Mouse (Mus musculus): ENCODE measurements at regions not wholly inside any gene's neighbourhood (a gene's known extent, or its start where the extent isn't known, plus 50 kb on each side); places are given as distances from the start of the nearest gene placed in this dataset.

GRCm38 (mm10) chr1:41275642-41276041 is 470.2 kb downstream of the Tmem182 start:
- TF ChIP-seq POLR2A (IDR thresholded peaks at IDR 0.05; ENCODE audit: low read depth, low read length), result no peak
- TF ChIP-seq CTCF (conservative IDR thresholded peaks at IDR 0.05 in 1 of 2, IDR thresholded peaks at IDR 0.05 in 1 of 2; ENCODE audit: low read depth in 2 of 2, low read length in 2 of 2), result no peak
- no peak for TF ChIP-seq EP300 (IDR thresholded peaks at IDR 0.05; ENCODE audit: low read length)
- TF ChIP-seq MAX (IDR thresholded peaks at IDR 0.05; ENCODE audit: low read length), result no peak
- TF ChIP-seq IRF4 (IDR thresholded peaks at IDR 0.05; ENCODE audit: low read depth, low read length), result no peak
- TF ChIP-seq MEF2A (IDR thresholded peaks at IDR 0.05; ENCODE audit: borderline replicate concordance, low read depth, low read length), result no peak
- TF ChIP-seq POLR2AphosphoS2 (IDR thresholded peaks at IDR 0.05; ENCODE audit: low read depth, low read length), result no peak
- TF ChIP-seq NRF1 (IDR thresholded peaks at IDR 0.05; ENCODE audit: low read depth, low read length), result no peak
- no peak for TF ChIP-seq MAZ (IDR thresholded peaks at IDR 0.05; ENCODE audit: low read depth, low read length)
- TF ChIP-seq MXI1 (IDR thresholded peaks at IDR 0.05; ENCODE audit: low read depth, low read length), result no peak
- TF ChIP-seq NELFE (IDR thresholded peaks at IDR 0.05; ENCODE audit: low read depth, low read length), result no peak
- TF ChIP-seq CHD2 (IDR thresholded peaks at IDR 0.05; ENCODE audit: low read length), result no peak
